Mouse (Mus musculus): ENCODE data around the gene P3h4. TPM values are rescaled to one million over a fixed set of nuclear protein-coding genes. Genes with fewer than 3 reads are reported as not detected.

Gene P3h4
- polyA plus RNA-seq, 1 experiment, result 56.2 TPM

GRCm38 (mm10) chr11:100392958-100393357, 21.7 kb downstream of the P3h4 start:
- no peak for DNase-seq (ENCODE audit: low spot score)

DNA sequence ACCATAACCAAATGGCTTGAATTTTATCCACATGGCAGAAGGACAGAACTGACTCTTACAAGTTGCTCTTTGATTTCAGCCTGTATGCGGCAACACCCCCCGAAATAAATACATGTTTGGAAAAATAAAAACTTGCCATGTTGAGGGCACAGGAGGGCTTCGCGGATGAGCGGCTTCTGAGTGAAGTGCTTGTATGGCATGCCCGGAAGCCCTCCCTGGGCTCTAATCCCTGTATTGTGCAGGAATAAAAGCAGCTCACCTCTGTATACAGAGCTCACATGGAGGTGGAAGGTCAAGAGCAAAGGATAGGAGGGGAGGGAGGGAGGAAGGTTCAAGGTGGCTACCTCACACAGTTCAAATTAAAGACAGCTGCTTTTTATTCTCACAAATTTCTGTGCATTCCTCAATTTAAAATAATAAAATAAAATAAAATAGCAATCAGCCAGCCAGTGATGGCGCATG, 22.7 kb downstream of the P3h4 start:
- no peak for DNase-seq (ENCODE audit: low spot score)

- DNase-seq (ENCODE audit: low spot score), result no peak
Observed at GRCm38 (mm10) chr11:100391081-100391883, 23.4 kb downstream of the P3h4 start.

GRCm38 (mm10) chr11:100389931-100390445, 24.6 kb downstream of the P3h4 start:
- no peak for DNase-seq (ENCODE audit: low spot score)

GRCm38 (mm10) chr11:100388588-100388987, 26.0 kb downstream of the P3h4 start:
- DNase-seq (ENCODE audit: low spot score), result no peak

- DNase-seq (ENCODE audit: low spot score), result no peak
Observed at GRCm38 (mm10) chr11:100387589-100388375, 26.9 kb downstream of the P3h4 start.

DNA sequence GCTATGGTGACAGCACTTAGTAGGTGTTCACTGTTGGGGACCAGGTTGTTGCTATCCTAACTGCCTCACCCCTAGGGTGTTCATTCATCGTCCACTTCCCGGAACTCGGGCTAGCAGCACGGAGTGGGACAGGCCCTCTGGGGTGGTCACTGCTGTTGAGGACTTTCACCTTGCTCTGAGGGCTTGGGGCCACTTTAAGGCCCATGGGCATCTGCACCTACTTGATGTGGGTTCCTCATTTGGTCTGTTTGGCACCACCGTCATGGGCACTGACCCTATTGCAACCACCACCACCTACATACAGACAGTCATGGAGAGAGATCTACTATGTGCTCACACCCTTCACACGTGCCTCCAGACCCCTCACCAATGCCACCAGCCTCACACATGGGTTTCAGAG, 27.5 kb downstream of the P3h4 start:
- DNase-seq (ENCODE audit: low spot score), result no peak

- DNase-seq (ENCODE audit: low spot score), result no peak
Observed at GRCm38 (mm10) chr11:100386586-100386985, 28.1 kb downstream of the P3h4 start.

- no peak for DNase-seq (ENCODE audit: low spot score)
Observed at GRCm38 (mm10) chr11:100385016-100385415, 29.6 kb downstream of the P3h4 start.

DNA sequence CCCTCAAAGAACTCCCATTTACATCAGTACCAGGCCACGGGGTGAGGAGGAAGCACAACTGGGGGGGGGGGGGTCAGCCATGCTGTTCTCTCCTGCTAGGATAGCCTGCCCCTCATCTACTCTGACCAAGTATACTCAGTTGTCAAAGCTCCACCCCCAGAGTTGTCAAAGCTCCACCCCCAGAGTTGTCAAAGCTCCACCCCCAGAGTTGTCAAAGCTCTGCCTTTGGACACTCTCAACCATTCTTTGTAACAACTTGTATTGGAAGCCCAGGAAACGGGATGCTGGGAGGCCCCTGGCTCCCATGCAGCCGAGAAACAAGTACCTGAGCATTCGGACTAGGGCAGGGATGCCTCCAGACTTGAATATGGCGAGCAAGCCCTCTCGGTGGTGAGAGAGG, 32.0 kb downstream of the P3h4 start:
- DNase-seq (ENCODE audit: low spot score), result no peak

DNA sequence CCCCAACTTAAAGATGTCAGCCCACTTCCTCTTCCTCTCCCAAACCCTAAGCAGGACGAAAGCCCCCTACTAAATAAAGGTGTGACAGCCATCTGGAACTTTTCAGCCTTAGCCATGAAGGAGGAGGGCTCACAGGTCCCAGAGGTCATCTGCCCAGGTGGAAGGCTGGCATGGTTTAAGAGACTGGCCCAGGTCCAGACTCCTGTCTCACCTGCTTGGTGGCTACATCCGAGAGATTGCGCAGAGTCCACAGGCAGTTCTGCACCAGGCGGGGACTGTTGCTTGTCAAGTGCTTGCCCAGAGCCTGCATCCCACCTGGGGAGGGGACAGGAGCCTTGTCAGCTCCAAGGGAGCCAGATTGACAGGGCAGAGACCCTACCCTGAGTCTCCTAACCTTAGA, 35.3 kb downstream of the P3h4 start:
- DNase-seq (ENCODE audit: low spot score), result no peak

DNA sequence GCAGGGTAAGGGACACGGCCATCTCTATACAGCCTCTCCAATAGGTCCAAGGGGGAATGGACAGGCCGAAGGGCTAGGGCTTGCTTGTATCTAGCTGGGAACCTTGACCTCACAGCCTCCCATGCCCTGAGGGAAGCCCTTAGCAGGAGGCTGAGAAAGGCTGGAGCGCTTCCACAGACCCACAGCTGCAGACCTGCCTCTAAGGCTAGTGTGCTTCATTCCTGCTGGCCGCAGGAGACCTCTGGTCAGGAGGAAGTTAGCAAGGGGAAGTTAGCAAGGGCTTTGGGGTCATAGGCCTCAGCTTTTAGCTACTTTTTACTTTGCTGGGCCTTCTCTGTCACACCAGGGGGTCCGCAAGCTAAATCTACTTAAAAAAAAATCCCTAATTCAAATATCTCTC, 36.2 kb downstream of the P3h4 start:
- DNase-seq (ENCODE audit: low spot score), result no peak

- DNase-seq (ENCODE audit: low spot score), result no peak
Observed at GRCm38 (mm10) chr11:100377989-100378388, 36.6 kb downstream of the P3h4 start.

- DNase-seq (ENCODE audit: low spot score), result no peak
Observed at GRCm38 (mm10) chr11:100376746-100377389, 37.8 kb downstream of the P3h4 start.

- no peak for DNase-seq (ENCODE audit: low spot score)
Observed at GRCm38 (mm10) chr11:100376005-100376404, 38.6 kb downstream of the P3h4 start.

DNA sequence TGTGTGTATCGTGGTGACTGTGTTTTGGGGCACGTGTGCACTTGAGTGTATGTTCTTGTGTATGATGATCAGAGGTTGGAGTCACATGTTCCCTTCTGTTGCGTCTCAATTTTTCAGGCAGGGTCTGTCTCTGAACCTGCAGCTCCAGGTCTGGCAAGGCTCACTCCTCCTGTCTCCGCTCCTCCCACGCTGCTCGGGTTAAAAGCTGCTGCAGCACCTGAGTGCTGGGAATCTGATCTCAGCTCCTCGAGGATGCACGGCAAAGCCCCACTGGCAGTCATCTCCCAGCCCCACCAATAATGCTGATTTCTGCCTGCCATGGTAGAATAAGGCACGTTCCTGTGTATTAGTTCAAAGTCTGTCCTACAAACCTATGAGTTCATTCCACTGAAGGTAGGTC, 39.5 kb downstream of the P3h4 start:
- DNase-seq (ENCODE audit: low spot score), result no peak

DNA sequence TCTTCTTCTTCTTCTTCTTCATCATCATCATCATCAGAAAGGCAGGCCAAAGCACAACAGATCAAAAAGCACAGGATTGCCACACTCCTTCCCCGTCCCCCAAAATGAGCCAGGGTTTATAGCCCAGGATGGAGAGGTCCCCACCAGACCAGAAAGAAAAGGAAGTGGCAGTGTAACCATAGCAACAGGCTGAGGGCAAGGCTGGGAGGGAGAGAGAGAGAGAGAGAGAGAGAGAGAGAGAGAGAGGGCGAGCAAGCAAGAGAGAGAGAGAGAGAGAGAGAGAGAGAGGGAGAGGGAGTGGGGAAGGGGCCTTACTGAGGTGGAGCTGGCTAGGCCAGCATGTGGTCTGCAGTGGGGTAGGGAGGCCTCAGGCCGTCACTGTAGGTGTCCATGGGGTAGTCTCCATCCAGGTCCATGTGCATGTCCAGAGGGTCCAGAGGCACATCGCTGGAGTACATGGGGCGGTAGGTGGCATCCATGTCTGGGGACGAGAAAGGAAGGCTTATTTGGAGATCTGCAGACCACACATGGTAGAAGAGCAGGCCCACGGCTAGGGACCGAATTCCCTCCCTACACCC, 42.6 kb downstream of the P3h4 start:
- no peak for DNase-seq (ENCODE audit: low spot score)

DNA sequence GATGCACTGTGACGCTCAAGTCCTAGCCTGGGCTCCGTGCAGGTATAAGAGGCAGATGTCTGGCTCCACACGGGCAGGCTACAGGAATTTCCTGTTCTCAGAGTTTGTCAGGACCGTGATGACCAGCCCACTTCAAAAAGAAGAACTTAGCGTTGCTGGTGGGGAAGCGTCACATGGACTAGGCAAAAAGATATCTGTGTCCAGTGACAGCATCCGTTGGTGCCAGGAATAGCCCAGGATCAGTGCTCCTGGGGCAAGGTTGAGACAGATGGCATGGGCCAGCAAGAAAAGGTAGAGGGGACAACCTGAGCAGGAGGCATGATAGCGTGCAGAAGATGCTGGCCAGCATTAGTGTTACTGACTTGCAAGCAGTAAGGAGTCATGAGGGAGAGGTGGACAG, 44.8 kb downstream of the P3h4 start:
- no peak for DNase-seq (ENCODE audit: low spot score)

- no peak for DNase-seq (ENCODE audit: low spot score)
Observed at GRCm38 (mm10) chr11:100369145-100369544, 45.5 kb downstream of the P3h4 start.

DNA sequence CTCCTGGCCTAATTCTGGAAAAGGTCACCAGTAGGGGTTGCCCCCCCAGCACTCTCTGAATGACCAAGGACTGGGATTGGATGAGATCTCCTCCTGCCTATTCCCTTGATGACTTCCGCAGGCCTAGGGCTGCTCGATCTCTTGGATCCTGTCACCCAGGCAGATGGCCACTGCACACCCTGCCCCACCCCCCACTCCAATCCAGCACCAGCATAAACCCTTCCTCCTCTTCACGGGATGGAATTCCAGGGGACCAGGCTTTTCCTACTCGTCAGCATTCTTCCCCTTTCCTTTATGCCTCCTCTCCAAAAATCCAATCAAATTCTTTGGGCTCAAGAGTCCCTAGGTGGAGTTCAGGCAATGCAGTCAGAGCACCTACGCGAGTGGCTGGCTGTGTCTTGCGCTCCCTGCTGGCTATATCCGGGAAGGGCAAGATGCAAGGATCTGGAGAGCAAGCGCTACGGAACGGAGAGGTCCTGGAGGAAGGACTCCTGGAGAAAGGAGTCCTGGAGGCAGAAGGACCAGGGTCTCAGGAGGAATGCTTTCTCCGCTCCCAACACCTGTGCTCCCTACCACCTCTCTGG, 51.6 kb downstream of the P3h4 start:
- DNase-seq (ENCODE audit: low spot score), result no peak

DNA sequence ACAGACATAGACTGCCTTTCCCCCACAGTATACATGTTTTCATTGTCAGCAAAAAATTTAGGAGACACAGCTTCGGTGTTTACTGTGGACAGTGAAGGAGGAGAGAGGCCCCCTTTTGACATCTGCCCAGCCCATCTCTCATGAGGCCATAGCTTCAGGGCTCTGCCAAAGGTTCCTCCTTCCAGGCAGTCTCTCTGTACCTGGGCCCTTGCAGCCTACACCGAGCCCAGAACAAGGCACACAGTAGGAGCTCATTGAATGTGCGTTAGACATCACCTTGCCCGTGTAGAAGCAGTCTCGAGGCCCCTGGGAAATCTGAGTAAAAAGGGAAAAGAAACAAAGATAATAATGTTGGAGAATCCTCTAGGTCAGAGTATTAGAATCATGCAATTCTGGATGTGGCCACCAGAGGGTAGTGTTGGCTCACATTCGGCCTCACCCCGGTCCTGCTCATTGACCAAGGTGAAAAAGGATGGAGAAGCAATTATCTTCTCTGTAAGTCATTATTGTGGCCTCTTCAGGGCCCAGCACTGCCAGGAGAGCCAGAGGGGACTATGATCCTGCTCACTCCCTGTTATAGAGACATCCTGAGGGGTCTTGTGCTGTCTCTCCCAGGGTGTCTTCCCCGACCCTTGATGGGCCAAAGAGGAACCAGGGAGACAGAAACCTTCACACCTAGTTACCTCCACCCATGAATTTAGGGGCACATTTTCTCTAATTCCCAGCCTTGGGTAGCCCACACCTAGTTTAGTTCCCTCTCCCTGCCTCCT, 52.2 kb downstream of the P3h4 start:
- no peak for DNase-seq (ENCODE audit: low spot score)
